Mouse (Mus musculus) kidney, adult 8-10 months (tissue): ENCODE results near the gene Pin1.

Source experiments
- DNase-seq, 2 experiments: peaks; one replicate each; pipeline ENCODE4 v3.0.0; 2022

Pin1 gene

GRCm38 (mm10) chr9:20705981-20706380, 54.1 kb downstream of the Pin1 start:
- no peak for DNase-seq

- DNase-seq, result no peak
These were observed 58.6 kb downstream of the Pin1 start for GRCm38 (mm10) chr9:20710471-20710870.

DNA sequence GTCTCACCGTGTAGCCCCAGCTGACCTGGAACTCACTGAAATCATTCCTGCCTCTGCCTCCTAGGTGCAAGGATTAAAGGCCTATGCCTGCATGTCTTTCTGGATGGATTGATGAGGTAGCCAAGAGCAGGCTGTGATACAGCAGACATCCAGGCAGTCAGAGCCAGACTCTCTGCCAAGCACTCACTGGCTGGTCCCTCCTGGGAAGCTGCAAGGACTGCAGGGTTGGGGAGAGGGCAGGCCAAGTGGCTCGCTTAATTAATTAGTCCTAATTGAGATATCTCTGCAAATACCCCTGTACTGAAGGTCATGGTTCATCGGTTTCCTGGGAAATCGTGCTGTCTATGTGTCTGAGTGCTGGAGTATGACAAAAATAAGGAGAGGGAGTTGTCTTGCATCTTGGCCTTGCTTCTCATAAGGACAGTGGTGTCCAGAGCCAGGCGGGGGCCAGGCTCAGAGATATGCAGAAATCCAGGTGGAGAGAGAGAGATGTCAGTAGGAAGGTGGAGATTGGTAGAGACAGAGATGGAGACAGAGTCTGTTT, 61.1 kb downstream of the Pin1 start:
- no peak for DNase-seq

- DNase-seq, result no peak
These were observed 61.6 kb downstream of the Pin1 start for GRCm38 (mm10) chr9:20713478-20713987.

- no peak for DNase-seq
These were observed 63.4 kb downstream of the Pin1 start for GRCm38 (mm10) chr9:20715332-20715731.
